Mouse (Mus musculus) erythroid progenitor cell, adult 5-6 weeks (primary cell): Measurements from ENCODE around the gene Slc22a23. TPM values are rescaled to one million over a fixed set of nuclear protein-coding genes. Genes with fewer than 3 reads are reported as not detected.

Experiments used
- ATAC-seq: replicated peaks from 2 replicates; pipeline ENCODE4 v1.8.0; 2016; ENCODE audit warnings: moderate number of reproducible peaks, mild to moderate bottlenecking, moderate TSS enrichment, inconsistent platforms; ENCODE audit not compliant: poor library complexity, low FRiP score, severe bottlenecking
- total RNA-seq, 2 experiments: library from RNA; stranded (forward) in 1 of 2; stranded (reverse) in 1 of 2; fragments of 150-400 nt in 1 of 2; fragments of 186-747, 209-891 nt in 1 of 2; gene quantifications; 2 replicates each; pipeline versions ENCODE4 v1.2.3 to v1.2.4; 2015 to 2017; ENCODE audit warnings: low replicate concordance in 2 of 2

The Slc22a23 gene
- total RNA-seq, 2 experiments from 2014 or later = 102 to 114 TPM

DNA sequence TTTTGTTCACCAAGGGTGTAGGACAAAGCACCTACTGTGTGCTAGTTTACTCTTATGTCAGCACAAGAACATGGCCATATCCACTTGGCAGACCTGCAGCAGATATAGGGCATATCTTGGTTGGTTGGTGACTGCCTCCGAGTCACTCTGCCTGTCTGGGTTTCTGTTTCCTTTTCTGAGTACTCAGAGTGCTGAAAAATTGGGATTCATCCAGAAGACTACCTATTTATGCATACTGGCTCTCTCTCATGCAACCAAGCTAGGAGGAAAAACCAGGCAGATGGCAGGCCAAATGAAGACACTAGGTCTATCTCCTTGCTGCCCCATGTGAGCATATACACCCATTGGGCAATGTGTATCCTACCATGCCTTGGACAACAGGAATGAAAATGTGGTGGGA, 149.3 kb downstream of the Slc22a23 start:
- no peak for ATAC-seq

DNA sequence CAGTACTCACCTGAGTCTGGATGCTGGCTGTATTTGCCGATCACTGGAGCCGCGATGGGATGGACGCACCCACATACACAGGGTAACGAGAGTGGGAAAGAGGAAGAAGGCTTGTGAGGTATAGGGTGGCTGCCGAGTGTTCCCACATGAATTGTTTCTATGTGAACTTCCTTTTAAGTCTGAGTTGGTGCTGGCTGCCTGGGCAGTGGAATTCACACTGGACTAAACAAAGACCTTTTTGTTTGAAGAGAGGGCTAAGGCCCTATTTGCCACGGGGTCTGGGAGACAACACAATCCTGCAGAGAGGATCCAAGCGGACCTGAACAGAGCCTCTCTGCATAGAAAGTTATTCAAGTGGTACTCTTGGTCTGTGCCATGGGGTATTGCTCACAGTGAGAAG, 151.6 kb downstream of the Slc22a23 start:
- ATAC-seq = no peak

DNA sequence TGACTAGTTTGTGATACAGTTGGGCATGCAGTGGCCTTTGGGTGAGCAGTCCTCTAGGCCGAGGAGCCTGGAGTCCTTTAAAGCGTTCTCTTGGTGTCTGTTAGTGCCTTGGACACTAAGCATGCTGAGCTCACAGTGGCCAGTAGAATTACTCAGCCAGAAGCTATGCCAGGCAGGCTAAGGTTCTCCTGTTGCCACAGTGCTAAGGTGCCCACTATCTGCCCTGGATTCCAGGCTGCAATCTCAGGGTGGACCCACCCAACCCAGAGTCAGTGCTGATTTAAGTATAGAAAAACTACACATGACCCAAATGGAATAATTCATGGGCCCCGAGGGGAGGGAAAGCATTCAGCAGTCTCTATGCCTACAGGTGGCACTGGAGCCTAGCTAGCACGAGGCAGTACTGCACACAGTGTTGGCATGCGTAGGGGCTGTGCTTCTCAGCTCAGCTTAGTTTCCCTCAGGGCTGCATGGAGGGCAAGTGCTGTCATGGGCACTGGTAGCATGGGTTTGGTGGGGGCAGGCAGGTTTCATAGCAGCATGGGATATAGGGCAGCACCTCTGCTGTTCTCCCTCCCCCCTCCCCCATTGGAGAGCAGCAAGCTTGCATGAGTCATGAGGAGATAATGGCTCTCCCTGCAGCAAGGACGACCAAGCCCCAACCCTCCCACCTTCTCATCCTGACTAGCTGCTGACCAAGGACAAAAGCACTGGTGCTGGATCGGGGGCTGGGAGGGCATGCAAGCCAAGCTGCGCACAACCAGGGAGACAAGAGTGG, 152.4 kb downstream of the Slc22a23 start:
- no peak for ATAC-seq

DNA sequence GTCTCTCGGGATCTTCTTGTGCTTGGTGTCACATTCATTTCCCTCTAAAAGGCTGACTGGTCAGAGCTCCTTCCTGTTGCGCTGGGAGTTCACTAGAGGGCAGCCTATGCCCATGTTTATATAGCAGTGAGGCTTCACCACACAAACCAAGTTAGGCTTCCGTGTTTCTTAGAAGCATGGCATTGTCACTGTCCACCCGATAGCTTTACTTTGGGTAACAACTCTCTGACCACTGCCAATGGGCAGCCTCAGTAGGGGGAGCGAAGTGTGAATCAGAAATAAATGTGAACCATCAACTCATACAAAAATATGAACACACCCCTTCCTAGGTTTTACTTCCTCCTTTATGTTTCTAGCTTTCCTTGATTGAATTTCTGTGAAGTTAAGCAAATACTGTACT, 157.4 kb downstream of the Slc22a23 start:
- peak; percentile 58 for ATAC-seq

DNA sequence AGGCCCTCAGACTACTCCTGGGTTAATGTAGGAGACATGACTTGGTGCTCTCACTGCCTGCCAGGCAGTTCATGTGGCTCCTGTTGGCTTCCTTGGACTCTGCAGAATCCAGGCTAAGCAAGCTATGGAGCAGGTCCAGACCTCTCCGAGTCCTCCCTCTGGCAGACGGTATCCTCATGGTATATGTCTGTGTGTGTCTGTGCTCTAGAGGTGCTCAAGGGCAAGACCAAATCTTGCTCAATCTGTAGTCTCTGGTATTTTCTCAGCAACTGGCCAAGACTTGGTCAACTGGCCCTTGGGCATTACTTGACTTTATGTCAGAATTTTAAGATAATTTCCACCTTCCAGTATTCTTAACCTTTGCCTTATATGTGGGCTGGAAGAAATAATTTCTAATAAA, 159.6 kb downstream of the Slc22a23 start:
- no peak for ATAC-seq

DNA sequence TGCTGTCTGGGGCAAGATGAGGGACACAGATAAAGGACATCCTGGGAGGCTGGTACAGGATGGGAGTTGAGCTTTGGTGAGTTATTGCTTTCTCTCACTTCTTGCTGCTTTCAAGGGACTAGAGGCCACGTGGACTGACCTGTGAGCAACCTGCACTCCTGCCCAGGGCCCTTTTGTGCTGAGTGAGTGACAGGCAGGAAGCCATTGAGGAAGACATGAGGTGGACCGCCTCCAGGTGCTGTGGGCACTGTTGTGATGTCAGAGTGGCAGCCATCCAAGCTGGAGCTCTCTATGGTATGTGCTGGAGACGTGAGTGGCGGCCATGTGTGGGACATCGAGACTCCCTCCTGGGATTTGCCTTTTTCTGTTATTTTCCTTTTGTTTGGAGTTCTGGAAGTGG, 163.4 kb downstream of the Slc22a23 start:
- ATAC-seq = no peak

DNA sequence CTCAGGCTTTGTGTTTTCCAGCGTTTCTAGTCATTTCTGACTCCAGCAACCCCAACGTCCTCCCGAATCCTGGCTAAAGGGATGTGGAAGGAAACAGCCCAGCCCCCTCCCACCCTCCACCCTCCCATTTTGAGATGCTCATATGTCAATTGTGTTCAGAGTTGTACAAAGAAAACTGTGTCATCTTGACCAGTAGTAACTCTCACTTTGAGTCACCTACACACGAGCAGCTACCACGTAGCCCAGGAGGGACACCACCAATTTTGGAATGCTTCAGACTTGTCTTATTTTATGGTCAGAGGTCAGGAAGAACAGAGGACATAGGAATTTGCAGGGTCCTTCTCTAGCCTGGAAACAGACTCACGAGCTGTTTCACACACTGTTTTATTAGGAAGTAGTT, 171.0 kb downstream of the Slc22a23 start:
- ATAC-seq = no peak

DNA sequence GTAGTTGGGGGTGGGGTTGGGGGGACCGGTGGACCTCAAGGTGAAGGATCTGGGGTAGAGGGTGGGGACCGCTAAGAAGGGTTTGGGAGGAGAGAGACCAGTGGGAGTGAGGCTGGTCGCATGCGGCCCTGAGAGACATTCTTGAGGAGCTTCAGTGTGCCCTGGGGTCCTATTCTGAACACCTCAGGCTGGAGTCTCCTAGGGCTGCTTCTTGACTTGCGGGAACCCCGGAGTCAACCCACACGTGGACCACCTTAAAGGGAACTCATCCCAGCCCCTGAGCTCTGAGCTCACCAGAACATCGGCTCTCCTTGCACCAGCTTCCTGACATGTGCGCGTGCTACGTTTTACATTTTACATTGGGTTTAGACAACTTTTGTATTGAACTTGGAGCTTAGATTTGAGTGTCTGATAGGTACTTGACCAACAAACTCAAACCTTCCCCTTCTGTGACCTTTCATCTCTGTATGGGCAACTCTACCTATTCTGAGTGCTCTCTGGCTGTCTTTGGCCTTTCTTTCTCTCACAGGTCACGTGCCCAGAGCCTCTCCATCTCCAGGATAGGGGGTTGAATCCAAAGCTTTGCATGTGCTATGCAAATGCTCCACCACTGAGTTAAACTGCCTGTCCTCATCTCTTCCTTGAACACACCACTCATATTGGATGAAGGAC, 181.5 kb downstream of the Slc22a23 start:
- no peak for ATAC-seq

DNA sequence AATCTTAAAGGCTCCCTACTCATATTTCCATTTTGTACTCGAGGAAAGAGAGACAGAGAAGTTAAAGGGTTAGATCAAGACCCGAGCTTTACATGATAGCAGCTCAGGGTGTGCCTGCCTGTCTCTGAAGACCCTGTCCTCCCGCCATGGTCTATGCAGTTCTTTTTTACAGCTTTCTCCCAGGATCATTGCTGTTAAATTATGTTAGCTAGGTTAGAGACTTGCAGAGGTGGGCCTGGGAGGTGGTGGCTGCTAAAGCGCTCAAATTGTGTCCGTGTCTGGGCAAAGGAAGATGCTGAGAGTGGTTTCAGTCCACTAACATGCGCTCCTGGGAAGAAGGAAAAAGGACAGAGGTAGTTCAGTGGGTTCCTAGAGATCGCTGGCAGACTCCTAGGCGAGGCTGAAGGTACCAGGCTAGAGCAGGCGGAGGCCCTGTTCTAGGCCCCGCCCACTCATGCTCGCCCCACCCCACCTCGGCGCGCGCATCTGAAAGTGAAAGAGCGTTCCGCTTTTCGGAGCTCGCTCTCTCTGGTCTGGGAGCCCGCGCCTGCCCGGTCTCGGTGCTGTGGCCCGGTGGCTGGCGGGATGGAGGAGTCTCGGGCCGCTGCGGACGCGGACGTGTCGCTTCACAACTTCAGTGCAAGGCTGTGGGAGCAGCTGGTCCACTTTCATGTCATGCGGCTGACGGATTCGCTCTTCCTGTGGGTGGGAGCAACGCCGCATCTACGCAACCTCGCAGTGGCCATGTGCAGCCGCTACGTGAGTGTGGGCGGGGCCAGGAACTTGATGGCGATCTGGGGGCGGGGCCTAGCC, 182.3 kb downstream of the Slc22a23 start, which contains the start of gene Psmg4:
TSS of gene Psmg4 (plus strand) at position 474 of the 813 bp plus-strand sequence.
- peak; percentile 97 for ATAC-seq

DNA sequence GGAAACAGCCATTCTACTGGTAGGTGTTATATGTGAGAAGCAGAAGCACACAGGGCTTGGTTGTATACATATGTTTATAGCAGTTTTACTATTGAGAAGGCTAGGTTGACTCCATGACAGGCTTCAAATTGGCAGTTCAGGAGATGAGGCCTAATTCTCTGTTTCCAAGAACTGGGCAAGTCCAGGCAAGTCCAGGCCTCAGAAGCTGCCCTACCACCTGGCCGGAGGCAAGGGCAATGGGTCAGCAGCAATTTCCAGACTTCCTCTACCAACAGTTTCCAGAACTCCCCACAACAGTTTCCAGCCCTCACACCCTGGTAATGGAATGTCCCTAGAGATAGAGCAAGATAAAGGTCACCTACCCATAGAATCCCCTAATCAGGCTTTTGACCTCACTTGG, 185.1 kb downstream of the Slc22a23 start:
- ATAC-seq = no peak

DNA sequence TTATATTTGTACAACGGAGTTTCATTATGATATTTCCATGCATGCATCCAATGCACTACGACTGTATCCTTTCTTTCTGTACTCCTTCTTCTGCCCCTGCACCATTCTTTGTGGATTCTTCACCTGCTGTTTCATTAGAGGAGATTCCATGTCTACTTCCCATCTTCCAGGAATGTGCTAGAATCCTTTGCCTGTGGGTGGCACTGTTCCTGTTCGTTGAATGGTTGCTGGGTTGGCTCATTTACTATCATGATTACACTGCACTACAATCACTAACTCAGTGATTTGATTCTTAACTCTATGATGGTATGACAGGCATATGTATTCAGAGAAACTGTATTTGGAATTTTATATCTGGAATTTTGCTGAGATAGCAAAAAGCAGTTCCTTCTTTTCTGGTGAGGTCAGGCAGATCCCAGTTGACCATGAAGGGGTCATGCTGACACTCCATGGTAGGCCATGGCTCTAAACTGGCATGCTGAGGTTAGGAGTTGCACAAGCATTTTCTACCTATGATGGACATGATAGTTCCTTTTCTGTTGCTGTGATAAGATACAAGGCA, 187.3 kb downstream of the Slc22a23 start:
- ATAC-seq = no peak

DNA sequence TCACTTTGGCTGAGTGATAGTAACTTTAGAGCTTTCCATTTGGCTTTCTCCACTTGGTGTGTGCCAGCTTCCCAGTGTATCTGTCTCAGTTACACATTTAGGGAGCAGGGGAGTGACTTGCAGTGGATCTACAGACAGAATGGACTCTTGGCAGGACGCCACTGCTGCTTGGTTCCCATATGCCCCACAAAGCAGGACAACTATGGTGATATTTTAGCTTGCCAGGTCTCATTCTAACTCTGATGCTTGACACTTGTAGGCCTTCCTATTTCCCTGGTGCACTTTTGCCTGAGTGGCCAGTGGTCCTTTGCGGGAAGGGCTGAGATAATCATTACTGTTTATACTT, 188.2 kb downstream of the Slc22a23 start:
- no peak for ATAC-seq

DNA sequence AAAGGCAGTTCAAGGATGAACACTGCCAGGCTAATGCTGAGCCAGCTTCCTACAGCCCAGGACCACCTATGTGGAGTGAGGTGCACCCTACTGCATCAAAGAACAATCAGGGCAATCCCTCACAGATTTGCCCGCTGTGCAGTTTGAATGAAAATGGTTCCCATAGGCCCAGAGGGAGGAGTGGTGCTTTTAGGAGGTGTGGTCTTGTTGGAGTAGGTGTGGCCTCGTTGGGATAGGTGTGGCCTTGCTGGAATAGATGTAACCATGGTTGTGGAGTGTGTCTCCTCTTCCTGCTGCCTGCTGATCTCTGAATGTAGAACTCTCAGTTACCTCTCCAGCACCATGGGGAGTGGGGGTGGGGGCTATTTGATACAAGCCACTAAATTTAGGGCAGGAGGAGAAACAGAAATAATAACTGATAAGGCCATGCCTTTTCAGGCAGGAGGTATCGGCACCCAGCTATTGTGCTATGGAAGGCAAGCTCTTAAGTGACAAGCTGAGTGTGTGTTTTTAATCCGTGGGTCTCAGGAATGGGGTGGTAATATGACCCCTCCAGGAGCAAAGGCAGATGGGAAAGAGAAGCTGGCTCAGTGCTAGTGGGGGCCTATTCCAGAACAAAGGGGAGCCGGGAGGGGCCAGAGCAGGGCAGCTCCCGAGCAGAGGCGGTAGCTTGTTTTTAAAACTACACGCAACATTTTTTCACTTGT, 188.7 kb downstream of the Slc22a23 start:
- ATAC-seq = no peak

DNA sequence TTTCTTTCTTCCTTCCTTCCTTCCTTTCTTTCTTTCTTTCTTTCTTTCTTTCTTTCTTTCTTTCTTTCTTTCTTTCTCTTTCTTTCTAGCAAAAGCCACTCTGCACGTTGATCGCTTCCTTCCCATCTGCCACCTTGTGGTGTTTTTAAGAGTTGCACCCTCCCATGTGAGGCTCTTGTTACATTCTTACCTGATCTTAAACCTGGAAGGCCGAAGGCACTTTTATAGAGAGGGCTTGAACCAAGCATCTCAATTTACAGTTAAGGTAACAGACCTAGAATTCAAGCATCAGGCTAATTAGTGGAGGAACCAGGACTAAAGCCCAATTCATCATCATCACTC, 190.1 kb downstream of the Slc22a23 start:
- ATAC-seq = no peak

DNA sequence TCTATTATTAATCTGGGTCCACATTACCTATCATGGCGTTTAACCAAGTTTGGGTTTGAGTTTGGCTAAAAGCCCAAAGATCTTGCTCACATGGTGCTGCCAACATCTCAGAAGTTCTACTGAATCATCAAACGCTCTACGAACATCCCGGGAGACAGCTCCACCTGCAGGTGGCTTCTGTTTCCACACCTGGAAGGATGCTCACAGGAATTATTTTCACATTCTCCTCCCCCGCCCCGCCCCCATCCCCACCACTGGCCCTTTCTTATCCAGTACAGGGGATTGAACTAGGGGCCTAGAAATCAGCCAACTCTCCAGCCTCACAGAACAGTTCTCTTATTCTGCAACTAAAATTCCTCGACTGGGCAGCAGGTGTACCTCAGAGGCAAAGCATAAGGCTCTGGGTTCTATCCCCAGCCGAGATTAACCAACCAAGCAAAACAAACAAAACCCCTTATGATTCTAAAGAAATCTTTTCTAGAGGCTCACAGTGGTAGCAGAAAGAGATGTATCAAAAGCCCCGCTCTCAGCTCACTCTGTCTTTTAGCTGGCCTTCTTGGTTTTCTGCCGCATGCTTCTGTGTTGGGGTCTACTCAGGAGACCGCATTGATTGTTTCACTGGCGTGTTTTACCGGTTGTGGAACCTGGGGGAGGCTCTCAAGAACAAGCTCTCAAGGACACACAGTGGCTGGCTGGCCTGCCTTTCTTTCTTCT, 190.6 kb downstream of the Slc22a23 start:
- ATAC-seq = peak; percentile 61

DNA sequence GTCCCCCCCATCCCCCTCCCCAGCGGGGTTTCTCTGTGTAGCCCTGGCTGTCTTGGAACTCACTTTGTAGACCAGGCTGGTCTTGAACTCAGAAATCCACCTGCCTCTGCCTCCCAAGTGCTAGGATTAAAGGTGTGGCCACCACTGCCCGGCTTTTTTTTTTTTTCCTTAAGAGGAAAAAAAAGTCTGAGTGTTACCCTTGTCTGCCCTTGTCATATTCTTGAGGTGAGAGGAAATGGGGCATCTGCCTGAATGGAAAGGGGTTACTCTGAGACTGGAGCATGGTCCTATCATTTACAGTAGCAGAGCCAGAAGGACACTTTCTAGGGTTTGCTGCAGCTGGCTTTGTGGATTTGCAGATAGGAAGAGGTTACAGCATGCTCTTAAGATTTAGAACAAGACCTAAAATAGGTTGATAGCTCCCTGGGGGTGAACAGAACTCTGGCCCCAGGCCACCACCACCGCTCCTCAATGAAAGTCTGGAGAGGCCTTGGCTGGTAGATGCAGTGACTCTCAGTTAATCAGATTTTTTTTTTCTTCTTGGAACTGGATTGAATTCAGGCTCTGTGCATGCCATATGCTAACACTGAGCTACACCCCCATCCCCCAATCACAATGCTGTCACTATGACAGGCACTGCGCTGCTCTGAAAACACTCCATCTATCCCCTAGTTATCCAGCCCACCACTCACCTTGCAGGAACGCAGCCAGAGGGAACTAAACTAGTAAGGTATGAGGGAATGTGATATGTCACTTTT, 191.5 kb downstream of the Slc22a23 start:
- no peak for ATAC-seq

DNA sequence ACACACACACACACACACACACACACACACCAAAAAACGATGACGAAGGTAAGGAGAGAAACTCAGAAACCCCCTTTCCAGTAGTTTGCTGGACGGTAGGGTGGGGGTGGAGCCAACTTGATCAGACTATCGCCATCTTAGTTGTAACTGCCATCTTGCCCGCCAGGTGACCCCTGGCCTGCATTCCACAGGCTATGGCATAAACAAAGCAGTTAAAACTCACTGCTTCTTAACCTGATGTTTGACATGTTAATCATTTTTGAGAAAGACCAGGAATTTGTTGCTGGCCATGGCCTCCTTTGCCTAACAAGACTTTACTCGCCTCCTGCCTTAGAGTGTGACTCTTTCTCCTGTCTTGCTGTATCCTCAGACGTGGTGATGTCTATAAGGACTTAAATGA, 192.3 kb downstream of the Slc22a23 start:
- ATAC-seq = no peak

DNA sequence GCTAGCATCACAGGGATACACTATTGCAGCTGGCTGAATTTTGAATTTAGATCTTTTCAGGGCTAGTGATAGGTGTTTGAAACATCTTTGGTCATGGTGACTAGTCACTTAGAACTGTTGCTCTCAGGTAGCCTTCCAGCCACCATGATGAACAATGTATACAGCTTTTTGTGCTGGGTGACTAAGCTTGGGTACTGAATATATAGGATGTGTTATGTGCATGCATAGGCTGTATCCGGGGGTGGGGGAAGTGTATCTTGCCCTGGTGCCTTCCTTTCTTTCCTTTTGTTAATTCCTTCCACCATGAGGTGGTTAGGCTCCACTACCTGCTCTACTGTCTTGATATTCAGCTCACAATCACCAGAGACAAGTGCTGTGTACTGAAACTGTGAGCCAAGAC, 193.6 kb downstream of the Slc22a23 start:
- no peak for ATAC-seq
